Mouse (Mus musculus): Measurements from ENCODE around the gene Cdcp1. TPM values are rescaled to one million over a fixed set of nuclear protein-coding genes. Genes with fewer than 3 reads are reported as not detected.
A peak's percentile ranks its signal among the peaks of the same experiment; 100 is the strongest.

Gene Cdcp1
- not detected in 3 replicates for total RNA-seq (2017)

GRCm38 (mm10) chr9:123215621-123216440 is at the start of gene Cdcp1:
Gene Cdcp1, minus strand, starts transcription at chr9:123216038.
- ATAC-seq (replicated peaks; ENCODE audit: insufficient number of reproducible peaks, low FRiP score, low TSS enrichment, poor library complexity, severe bottlenecking): no peak

DNA sequence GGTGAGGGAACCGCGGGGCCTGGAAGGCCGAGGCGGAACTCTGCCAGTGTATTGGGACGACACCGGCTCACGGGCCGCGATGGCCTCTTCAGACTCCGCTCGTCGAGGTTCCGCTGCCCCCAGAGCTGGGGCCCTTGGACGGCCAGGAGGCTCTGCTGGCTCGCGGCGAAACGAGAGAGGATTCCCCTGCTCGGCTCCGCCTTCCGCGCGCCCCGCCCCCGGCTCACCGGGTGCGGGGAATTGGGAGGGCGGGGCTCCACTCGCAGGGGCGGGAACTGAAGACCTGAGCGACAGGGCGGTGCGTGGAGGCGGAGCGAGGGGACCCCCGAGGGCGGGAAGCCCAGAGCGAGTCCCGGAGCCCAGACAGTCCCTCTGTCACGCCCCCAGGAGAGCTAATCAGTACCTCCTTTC is 44.8 kb upstream of the Cdcp1 start, which contains the start of gene Tmem158:
Gene Tmem158 (minus strand): TSS at position 154 of the 411 bp plus-strand sequence.
- ATAC-seq (replicated peaks; ENCODE audit: insufficient number of reproducible peaks, low FRiP score, low TSS enrichment, poor library complexity, severe bottlenecking): 0 out of 2 replicates have a peak, but pooled peaks have one; percentile 11

DNA sequence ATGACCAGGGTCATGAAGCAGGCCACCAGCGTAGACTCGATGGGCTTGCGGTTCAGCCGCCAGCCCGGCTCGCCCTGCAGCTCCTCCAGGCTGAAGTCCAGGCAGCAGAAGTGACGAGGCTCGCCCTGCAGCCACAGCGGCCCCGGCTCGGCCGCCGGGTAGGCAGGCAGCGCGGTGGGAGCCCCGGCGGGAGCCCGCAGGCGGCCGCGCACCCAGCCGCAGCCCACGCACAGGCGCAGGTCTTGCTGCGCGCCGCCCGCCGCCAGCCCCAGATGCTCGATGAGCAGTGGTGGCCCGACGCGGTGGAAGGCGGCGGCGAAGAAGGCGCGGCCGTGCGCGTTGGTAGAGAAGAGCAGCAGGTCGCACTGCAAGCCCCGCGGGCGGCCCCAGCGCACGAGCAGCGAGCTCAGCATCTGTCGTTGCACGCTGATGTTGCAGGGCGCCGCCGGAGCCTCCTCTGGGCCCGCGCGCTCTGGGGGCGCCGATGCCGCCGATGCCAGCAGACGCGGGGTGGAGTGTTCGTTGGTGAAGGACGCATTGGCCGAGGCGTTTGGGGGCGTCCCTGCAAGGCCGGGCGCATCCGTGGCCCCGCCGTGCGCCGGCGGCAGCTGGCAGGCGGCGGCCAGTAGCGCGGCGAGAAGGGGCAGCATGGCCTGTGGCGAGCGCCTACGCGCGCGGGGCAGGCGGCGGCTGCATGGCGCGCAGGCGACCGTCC is 44.2 kb upstream of the Cdcp1 start:
- ATAC-seq (replicated peaks; ENCODE audit: insufficient number of reproducible peaks, low FRiP score, low TSS enrichment, poor library complexity, severe bottlenecking): 0 out of 2 replicates have a peak, but pooled peaks have one; percentile 78

GRCm38 (mm10) chr9:123259461-123259895 is 43.6 kb upstream of the Cdcp1 start:
- ATAC-seq (replicated peaks; ENCODE audit: insufficient number of reproducible peaks, low FRiP score, low TSS enrichment, poor library complexity, severe bottlenecking): no peak; the same call in 1 of the 2 replicates

DNA sequence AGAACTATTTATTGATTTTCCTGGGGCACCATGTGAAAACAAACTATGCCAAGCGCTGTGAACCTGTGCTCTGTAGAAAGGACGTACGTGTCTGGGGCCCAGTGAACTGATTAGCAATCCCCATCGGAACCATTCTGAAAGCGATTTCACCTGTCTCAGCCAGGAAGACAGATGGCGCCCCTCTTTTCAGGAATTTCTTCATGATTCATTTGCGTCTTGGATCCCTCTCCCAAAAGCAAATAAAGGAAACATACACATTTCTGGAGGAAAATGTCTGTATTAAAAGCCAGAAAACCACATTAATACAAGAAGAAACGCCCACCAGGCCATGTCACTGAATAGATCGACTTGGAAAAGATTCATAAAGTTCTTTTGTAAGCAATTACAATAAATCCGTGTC is 43.0 kb upstream of the Cdcp1 start:
- no peak for ATAC-seq (replicated peaks; ENCODE audit: insufficient number of reproducible peaks, low FRiP score, low TSS enrichment, poor library complexity, severe bottlenecking)

DNA sequence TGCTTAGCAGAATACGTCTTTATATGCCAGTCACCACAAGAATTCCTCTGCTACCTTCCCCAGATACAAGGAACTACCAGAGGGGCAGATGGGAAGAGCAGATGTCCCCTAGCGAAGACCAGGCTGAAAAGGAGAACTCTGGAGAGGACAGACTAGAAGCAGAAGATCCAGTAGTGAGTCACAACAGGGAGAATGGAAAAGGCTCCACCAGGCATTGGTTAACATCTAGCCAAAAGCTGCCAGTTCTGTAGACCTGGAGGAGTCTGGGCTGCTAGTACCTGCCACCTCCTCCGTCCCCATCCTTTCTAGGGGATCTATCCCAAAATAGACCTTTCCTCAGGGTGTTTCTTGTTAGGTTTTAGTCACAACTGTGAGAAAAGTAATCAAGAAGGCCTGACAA is 39.9 kb upstream of the Cdcp1 start:
- no peak for ATAC-seq (replicated peaks; ENCODE audit: insufficient number of reproducible peaks, low FRiP score, low TSS enrichment, poor library complexity, severe bottlenecking)

DNA sequence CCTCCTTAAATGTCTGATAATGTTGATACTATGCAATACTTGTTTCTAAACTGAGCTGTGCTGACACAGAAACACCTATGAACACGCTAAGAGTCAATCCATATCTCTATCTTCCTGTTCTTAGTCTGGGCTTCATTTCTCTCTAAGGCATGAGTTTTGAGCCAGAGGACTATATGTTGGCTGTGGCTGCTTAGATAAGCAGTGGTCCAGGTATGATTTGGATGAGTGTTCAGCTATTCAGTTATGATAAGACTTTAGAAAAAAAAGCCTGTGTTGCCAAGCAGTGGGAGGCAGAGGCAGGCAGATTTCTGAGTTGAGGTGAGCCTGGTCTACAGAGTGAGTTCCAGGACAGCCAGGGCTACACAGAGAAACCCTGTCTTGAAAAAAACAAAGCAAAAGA is 32.2 kb upstream of the Cdcp1 start:
- no peak for ATAC-seq (replicated peaks; ENCODE audit: insufficient number of reproducible peaks, low FRiP score, low TSS enrichment, poor library complexity, severe bottlenecking)

DNA sequence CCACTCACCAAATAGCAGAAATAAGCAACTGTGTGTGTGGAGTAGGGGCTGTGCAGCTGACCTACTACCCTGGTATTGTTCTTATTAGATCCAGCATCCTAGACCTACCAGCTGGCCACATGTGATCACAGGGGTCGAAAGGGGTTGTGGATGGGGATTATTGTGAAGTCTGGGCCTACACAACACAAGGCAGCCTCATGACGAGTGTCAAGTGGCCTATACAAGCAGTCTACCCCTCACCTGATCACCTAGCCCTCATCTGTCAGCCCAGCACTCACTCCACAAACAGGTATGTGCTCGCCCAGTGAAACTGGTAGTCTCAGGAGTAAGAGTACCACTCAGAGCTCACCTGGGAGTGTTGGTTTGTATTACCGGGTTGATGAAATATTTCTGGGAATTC is 29.3 kb upstream of the Cdcp1 start:
- no peak for ATAC-seq (replicated peaks; ENCODE audit: insufficient number of reproducible peaks, low FRiP score, low TSS enrichment, poor library complexity, severe bottlenecking)

DNA sequence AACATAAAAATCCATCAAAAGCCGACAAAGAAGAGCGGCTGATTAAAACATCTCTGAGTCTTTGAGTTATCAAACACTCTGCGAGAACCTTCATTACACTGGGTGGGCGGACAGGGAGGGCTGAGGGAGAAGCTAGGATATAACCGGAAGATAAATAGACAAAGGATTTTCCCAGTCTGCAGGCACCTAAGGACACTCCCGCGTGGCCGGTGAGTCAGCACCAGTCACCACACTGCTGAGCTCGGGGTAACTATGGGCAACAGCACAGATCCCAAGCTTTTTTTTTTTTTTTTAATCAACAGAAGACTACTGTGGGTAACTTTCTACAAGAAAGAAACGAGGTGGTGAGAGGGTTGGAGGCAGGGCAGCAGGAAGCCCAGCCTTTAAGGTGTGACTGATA is 28.1 kb upstream of the Cdcp1 start:
- ATAC-seq (replicated peaks; ENCODE audit: insufficient number of reproducible peaks, low FRiP score, low TSS enrichment, poor library complexity, severe bottlenecking): no peak

- no peak for ATAC-seq (replicated peaks; ENCODE audit: insufficient number of reproducible peaks, low FRiP score, low TSS enrichment, poor library complexity, severe bottlenecking)
Measured at GRCm38 (mm10) chr9:123241191-123241590, 25.4 kb upstream of the Cdcp1 start.

DNA sequence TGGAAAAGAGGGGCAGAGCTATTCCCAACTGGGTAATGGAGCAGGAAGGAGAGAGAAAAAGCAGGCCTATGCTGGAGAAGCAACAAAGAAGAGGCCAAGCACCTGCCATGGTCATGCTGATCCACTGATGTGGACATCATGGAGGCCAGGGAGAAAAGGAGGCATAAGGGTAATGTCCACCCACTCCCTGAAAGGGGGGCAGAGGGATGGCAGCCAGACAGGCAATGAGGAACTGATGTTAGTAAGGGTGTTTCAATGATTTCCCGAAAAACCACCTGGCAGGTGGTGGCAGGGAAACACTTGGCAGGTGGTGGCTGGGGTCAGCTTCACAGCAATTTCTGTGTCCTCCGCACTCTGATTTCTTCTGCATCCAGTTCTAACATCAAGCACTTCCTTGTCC is 24.9 kb upstream of the Cdcp1 start:
- no peak for ATAC-seq (replicated peaks; ENCODE audit: insufficient number of reproducible peaks, low FRiP score, low TSS enrichment, poor library complexity, severe bottlenecking)

DNA sequence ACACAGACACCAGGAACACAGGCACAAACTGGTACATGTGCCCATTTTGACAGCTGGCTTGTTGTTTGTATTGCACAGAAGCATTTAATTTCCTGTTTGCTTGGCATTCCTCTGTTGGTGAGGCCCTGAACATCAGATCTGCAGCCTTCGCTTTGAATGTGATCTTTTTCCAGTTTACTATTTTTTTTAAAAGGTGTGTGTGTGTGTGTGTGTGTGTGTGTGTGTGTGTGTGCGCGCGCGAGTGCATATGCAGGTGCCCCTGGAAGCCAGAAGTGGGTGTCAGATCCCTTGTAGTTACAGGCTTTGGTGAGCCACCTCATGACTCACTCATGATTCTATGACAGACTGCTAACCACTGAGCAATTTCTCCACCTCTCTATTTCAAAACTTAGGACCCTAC is 24.4 kb upstream of the Cdcp1 start:
- no peak for ATAC-seq (replicated peaks; ENCODE audit: insufficient number of reproducible peaks, low FRiP score, low TSS enrichment, poor library complexity, severe bottlenecking)

DNA sequence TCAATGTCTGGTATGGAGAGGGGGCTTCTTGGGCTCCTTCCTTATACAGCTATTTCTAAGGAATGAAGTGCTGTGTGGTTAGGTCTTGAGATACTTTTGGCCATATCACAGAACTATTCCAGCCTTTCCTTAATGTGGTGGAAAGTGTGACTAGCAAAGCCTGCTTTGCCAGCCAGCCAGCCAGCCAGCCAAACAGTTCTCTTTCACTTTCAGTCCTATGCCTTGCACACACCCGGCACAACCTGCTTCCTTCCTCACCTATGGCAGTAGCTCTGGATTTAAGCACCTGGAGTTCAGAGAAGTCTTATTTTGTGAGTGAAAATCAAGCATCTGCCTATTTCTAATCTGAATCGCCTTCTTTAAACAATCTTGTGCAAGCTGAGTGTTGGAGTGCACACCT is 23.8 kb upstream of the Cdcp1 start:
- no peak for ATAC-seq (replicated peaks; ENCODE audit: insufficient number of reproducible peaks, low FRiP score, low TSS enrichment, poor library complexity, severe bottlenecking)

GRCm38 (mm10) chr9:123238256-123239045 is 22.6 kb upstream of the Cdcp1 start:
- ATAC-seq (replicated peaks; ENCODE audit: insufficient number of reproducible peaks, low FRiP score, low TSS enrichment, poor library complexity, severe bottlenecking): no peak

GRCm38 (mm10) chr9:123237739-123238138 is 21.9 kb upstream of the Cdcp1 start:
- no peak for ATAC-seq (replicated peaks; ENCODE audit: insufficient number of reproducible peaks, low FRiP score, low TSS enrichment, poor library complexity, severe bottlenecking)

DNA sequence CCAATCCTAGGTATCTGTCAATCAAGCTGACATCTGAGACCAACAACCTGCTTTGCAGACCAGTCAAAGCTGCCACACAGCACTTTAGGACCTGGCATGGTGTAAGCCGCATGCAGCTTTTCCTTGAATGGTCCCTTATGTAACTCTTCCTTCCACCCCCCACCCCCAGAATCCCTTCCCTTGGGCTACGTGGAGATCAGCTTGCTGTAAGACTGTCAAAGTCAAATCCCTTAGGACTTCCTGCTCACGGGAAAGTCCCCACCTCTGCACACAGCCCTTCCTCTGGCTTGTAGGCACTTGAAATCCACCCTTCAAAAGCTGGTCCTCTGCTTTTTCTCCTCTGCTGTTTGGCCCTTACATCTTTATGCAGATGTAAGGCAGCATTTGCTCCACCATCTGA is 19.8 kb upstream of the Cdcp1 start:
- no peak for ATAC-seq (replicated peaks; ENCODE audit: insufficient number of reproducible peaks, low FRiP score, low TSS enrichment, poor library complexity, severe bottlenecking)

- no peak for ATAC-seq (replicated peaks; ENCODE audit: insufficient number of reproducible peaks, low FRiP score, low TSS enrichment, poor library complexity, severe bottlenecking)
Measured at GRCm38 (mm10) chr9:123229826-123230225, 14.0 kb upstream of the Cdcp1 start.

GRCm38 (mm10) chr9:123228671-123229070 is 12.8 kb upstream of the Cdcp1 start:
- no peak for ATAC-seq (replicated peaks; ENCODE audit: insufficient number of reproducible peaks, low FRiP score, low TSS enrichment, poor library complexity, severe bottlenecking)

DNA sequence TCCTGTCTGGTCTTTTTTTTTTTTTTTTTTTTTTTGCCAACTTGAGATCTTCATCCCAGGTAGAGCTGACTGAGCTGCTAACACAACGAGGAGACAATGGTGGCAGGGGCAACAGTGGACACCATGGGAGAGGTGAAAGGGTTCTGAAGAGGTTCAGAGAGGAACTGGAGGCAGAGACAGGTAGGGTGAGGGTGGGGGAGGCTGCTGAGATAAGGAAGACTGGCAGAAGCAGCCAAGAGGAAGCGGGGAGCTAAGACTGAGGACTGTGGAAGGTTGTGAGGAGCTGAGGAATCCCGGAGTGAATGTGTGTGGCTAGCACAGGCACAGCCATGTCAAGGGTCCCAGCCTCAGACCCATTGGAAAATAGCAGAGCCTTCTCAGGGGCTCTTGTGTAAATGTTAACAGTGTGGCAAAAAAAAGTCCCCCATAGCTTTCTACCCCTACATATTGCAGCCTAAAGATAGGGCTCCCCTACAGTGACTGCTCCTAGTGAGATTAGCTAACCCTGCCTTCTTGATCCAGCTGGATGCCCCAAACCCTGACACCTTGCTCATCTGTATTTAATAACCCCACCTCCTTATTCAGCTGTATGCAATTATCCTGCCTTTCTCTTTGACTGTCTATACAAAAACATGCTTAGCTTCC is 11.4 kb upstream of the Cdcp1 start:
- ATAC-seq (replicated peaks; ENCODE audit: insufficient number of reproducible peaks, low FRiP score, low TSS enrichment, poor library complexity, severe bottlenecking): no peak

Measured in monocyte, adult 5-6 weeks (primary cell).